Mouse (Mus musculus): Measurements from ENCODE around the gene Slc13a5. TPM values are rescaled to one million over a fixed set of nuclear protein-coding genes. Genes with fewer than 3 reads are reported as not detected.

The Slc13a5 gene
- polyA plus RNA-seq, 1 experiment from 2014 or later: 14.0 TPM

DNA sequence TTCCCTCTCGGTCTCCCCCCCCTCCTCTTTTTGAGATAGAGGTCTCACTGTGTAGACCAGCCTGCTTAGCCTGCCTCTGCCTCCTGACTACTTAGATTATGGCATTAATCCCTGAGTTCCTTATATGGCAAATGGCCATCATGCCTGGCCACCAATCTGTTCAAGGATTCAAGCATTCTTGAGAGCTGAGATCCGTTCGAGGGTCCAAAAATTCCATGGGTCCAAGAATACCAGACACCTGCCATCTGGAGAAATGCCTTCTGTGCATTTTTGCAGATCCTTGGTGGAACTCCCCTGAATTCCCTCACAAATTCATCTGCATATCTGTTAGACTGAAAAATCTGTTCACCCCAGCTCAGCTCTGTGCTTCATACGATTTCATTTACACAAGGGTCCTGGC lies 43.6 kb downstream of the Slc13a5 start:
- no peak for ATAC-seq (ENCODE audit: low read depth)
- Histone ChIP-seq H3K4me3 (ENCODE audit: low read depth, low read length) (no peak overlapping the region), H3K27ac (replicated peaks; ENCODE audit: low read depth, low read length) (no peak overlapping the region), H3K9me3 (ENCODE audit: control insufficient read depth, low read length) (no peaks in the 10 kb centered on the region), H3K4me2 (ENCODE audit: low read depth, low read length) (no peak overlapping the region), H3K36me3 (ENCODE audit: control insufficient read depth, insufficient read depth, low read length) (no peaks in the 10 kb centered on the region), H3K9ac (ENCODE audit: low read depth, low read length) (no peak overlapping the region), H3K4me1 (ENCODE audit: control insufficient read depth, insufficient read depth, low read length) (no peaks in the 10 kb centered on the region; the same call in 1 of the 2 replicates), H3K27me3 (replicated peaks; ENCODE audit: control insufficient read depth, insufficient read depth, low read length) (no peaks in the 10 kb centered on the region)
- 75% methylated on average over 4 of the region's 4 CpGs for WGBS
- no peak for DNase-seq (ENCODE audit: low spot score)

DNA sequence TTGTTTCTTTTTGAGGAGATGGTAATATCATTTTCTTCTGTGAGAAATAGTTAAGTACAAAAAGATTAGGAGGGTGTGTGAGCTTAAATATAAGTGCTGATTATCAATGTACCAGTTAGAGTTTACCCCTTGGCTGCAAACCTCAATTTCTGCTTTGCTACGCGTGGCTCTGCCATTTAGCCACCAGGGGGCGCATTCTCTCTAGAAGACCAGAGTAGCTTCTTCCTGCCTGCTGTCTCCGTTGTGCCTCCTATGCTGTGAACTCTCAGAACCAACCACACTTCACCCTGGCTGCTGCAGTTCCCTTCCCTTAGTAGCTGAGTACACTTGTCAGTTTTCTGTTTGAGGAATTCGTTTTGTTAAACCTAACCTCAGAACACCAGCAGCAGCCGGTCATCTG lies 45.7 kb downstream of the Slc13a5 start:
- no peak overlapping the region for H3K9ac ChIP-seq (ENCODE audit: low read depth, low read length)
- H3K4me1 ChIP-seq (ENCODE audit: control insufficient read depth, insufficient read depth, low read length): no peaks in the 10 kb centered on the region; the same call in 1 of the 2 replicates
- DNase-seq (ENCODE audit: low spot score): peak; percentile 84
- H3K4me2 ChIP-seq (ENCODE audit: low read depth, low read length): no peak overlapping the region
- no peaks in the 10 kb centered on the region for H3K36me3 ChIP-seq (ENCODE audit: control insufficient read depth, insufficient read depth, low read length)
- H3K27ac ChIP-seq (replicated peaks; ENCODE audit: low read depth, low read length): no peak overlapping the region
- peak; percentile 35; the same call in 1 of the 2 replicates for ATAC-seq (ENCODE audit: low read depth)
- WGBS: 18% methylated on average over 6 of the region's 6 CpGs
- H3K27me3 ChIP-seq (replicated peaks; ENCODE audit: control insufficient read depth, insufficient read depth, low read length): no peaks in the 10 kb centered on the region
- no peak overlapping the region for H3K4me3 ChIP-seq (ENCODE audit: low read depth, low read length)
- H3K9me3 ChIP-seq (ENCODE audit: control insufficient read depth, low read length): no peaks in the 10 kb centered on the region

DNA sequence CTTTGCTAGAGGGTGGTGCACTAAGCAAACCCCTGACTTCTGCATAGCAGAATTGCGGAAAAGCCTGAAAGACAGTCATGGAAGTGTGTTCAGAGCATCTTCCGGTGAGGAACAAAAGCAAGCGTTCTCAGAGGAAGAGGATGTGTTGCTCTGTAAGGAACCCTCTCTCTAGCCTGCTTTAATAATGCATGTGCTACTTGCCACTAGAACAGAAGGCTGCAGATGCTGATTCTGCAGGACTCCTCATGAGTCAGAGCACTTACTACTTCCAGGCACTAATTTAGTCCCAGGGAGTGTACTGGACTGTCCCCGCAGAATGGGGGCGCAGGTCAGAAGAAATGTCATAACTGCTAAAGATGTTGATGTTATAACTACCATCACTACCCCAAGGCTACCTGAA lies 49.9 kb downstream of the Slc13a5 start:
- Histone ChIP-seq H3K9me3 (ENCODE audit: control insufficient read depth, low read length) (no peaks in the 10 kb centered on the region), H3K9ac (ENCODE audit: low read depth, low read length) (no peak overlapping the region; the same call in 1 of the 2 replicates), H3K27ac (replicated peaks; ENCODE audit: low read depth, low read length) (no peak overlapping the region), H3K4me2 (ENCODE audit: low read depth, low read length) (no peak overlapping the region), H3K36me3 (ENCODE audit: control insufficient read depth, insufficient read depth, low read length) (peaks cover 10% of the 10 kb centered on the region; the same call in 1 of the 2 replicates), H3K4me1 (ENCODE audit: control insufficient read depth, insufficient read depth, low read length) (peaks cover 11% of the 10 kb centered on the region), H3K4me3 (ENCODE audit: low read depth, low read length) (no peak overlapping the region), H3K27me3 (replicated peaks; ENCODE audit: control insufficient read depth, insufficient read depth, low read length) (no peaks in the 10 kb centered on the region)
- ATAC-seq (ENCODE audit: low read depth): no peak
- no peak for DNase-seq (ENCODE audit: low spot score)
- 91% methylated on average over 5 of the region's 5 CpGs for WGBS

DNA sequence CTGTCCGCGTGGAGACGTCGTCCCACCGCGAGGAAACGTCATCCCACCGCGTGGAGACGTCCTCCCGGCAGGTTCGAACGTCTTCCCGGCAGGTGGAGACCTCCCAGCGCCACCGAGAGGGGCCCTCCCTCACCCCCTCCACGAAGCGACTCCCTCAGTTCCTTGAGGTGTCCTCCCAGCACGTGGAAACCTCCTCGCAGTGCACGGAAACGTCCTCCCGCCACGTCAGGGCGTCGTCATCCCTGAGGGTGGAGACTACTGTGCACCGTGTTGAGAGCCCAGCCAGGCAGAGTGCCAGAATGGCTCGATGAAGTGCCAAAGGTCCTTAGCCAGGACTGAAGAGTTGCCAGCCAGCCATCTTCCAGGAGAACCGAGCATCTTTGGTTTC lies 51.6 kb downstream of the Slc13a5 start, which contains the start of gene Med31:
Gene Med31, minus strand, starts transcription at position 183 of the 388 bp plus-strand sequence.
- Histone ChIP-seq H3K36me3 (ENCODE audit: control insufficient read depth, insufficient read depth, low read length) (peaks cover 27% of the 10 kb centered on the region), H3K27me3 (replicated peaks; ENCODE audit: control insufficient read depth, insufficient read depth, low read length) (no peaks in the 10 kb centered on the region), H3K4me3 (ENCODE audit: low read depth, low read length) (peak within 1 kb of the TSS; percentile 69), H3K9me3 (ENCODE audit: control insufficient read depth, low read length) (no peaks in the 10 kb centered on the region), H3K4me2 (ENCODE audit: low read depth, low read length) (peak within 1 kb of the TSS; percentile 97), H3K9ac (ENCODE audit: low read depth, low read length) (peak within 1 kb of the TSS; percentile 69), H3K4me1 (ENCODE audit: control insufficient read depth, insufficient read depth, low read length) (peaks cover 11% of the 10 kb centered on the region), H3K27ac (replicated peaks; ENCODE audit: low read depth, low read length) (peak within 1 kb of the TSS; percentile 78)
- ATAC-seq (ENCODE audit: low read depth) (peak; percentile 60), DNase-seq (ENCODE audit: low spot score) (peak; percentile 83)
- WGBS: 2% methylated on average over 27 of the region's 29 CpGs

DNA sequence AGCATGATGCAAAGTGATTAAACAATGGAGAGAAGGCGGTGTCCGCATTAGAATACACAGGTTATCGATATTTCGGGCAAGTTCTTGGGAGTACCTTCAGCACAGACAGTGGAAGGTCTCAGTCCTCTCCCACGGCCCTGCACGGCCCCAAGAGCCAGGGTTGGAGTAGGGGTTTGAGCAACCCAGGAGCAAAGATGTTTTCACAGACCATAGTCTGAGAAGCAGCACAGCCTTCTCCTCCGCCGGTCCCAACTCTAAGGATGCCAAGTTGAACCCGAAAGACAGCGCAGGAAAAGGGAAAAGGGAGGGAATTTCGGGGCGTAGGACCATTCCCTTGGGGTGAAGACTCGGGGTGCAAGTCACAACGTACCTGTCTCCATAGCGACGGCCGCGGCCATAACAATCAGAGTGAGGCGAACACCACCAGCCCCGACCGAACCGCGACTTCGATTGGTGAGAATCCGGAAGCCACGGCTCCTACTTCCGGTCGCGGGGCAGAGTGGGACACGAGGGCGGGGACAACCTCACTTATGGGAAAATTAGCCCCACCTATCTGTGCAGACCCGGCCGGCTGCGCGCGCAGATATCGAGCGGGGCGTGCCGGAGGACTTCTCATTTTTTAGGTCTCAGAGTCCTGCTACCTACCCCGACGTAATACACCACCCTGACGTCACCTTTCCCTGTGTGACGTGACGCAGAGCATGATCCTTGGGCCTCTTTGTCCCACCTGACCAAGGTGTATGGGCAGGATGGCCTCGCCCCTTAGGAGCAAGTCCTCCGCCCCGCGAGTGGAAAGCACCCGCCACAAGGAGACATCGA lies 52.2 kb downstream of the Slc13a5 start:
- ATAC-seq (ENCODE audit: low read depth) (peak; percentile 97), DNase-seq (ENCODE audit: low spot score) (peak; percentile 98)
- H3K4me2 ChIP-seq (ENCODE audit: low read depth, low read length): peak overlapping the region; percentile 97
- peak overlapping the region; percentile 69 for H3K4me3 ChIP-seq (ENCODE audit: low read depth, low read length)
- no peaks in the 10 kb centered on the region for H3K9me3 ChIP-seq (ENCODE audit: control insufficient read depth, low read length)
- H3K36me3 ChIP-seq (ENCODE audit: control insufficient read depth, insufficient read depth, low read length): peaks cover 33% of the 10 kb centered on the region
- WGBS: under 1% methylated on average over 51 of the region's 51 CpGs
- peak overlapping the region; percentile 78 for H3K27ac ChIP-seq (replicated peaks; ENCODE audit: low read depth, low read length)
- H3K27me3 ChIP-seq (replicated peaks; ENCODE audit: control insufficient read depth, insufficient read depth, low read length): no peaks in the 10 kb centered on the region
- peak overlapping the region; percentile 69 for H3K9ac ChIP-seq (ENCODE audit: low read depth, low read length)
- H3K4me1 ChIP-seq (ENCODE audit: control insufficient read depth, insufficient read depth, low read length): peaks cover 11% of the 10 kb centered on the region

DNA sequence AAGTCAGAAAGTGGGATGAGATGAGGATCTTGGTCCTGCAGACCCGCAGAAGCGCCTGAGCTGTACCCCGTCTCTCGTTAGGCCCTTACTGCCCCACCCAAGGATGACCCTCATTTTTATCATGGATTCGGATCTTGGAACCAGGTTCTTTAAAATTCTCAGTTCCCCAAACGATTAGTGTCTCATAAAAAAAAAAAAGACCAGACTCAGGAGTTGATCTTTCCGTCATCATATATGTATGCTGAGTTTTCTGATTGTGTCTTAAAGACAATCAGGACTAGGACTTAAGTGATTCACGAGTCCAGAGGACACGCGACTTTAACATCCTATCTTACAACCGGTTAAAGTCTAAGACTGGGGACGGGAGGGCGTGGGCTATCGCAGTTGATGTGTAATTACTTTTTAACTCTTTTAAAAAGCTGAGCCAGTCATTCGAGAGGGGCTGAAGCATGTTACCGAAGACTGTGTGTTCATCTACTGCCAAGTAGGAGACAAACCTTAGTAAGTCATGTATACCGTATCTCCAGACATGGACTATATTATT lies 59.1 kb downstream of the Slc13a5 start:
- Histone ChIP-seq H3K9me3 (ENCODE audit: control insufficient read depth, low read length) (no peaks in the 10 kb centered on the region), H3K9ac (ENCODE audit: low read depth, low read length) (peak overlapping the region; percentile 82), H3K4me3 (ENCODE audit: low read depth, low read length) (peak overlapping the region; percentile 81), H3K4me1 (ENCODE audit: control insufficient read depth, insufficient read depth, low read length) (peaks cover 10% of the 10 kb centered on the region), H3K4me2 (ENCODE audit: low read depth, low read length) (peak overlapping the region; percentile 86), H3K27ac (replicated peaks; ENCODE audit: low read depth, low read length) (peak overlapping the region; percentile 81), H3K36me3 (ENCODE audit: control insufficient read depth, insufficient read depth, low read length) (peaks cover 36% of the 10 kb centered on the region), H3K27me3 (replicated peaks; ENCODE audit: control insufficient read depth, insufficient read depth, low read length) (no peaks in the 10 kb centered on the region)
- WGBS: 13% methylated on average over 17 of the region's 17 CpGs
- ATAC-seq (ENCODE audit: low read depth) (no peak), DNase-seq (ENCODE audit: low spot score) (no peak)

DNA sequence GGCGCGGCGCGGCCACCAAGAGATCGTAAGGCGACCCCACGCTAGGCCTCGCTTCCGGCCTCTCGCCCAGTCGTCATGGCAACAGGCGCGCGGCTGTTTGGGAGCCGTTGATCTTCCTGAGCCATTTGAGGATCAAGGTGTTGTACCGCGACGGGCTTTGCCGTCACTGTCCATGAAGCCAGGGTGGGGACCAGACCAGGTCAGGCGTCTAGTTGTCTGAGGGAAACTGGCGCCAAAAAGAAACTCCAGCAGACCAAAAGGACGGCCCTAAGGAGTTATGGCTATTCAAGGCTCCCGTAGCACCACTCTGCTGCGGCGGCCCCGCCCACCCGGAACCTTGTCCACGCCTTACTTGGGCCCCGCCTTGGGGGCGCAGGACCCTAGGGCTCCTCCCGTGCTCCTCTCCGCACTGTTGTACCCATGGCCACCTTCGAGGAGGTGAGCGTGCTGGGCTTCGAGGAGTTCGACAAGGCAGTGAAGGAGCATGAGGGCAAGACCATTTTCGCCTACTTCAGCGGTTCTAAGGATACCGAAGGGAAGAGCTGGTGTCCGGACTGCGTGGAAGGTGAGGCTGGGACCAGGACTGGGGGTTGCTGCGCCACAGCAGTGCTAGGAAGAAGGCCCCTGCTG lies 59.7 kb downstream of the Slc13a5 start, which contains the start of the genes 4933427D14Rik and Txndc17:
Gene 4933427D14Rik, minus strand, starts transcription at position 256 of the 630 bp plus-strand sequence.
Gene Txndc17, plus strand, starts transcription at position 344 of the 630 bp plus-strand sequence.
- H3K36me3 ChIP-seq (ENCODE audit: control insufficient read depth, insufficient read depth, low read length): peaks cover 36% of the 10 kb centered on the region
- H3K27me3 ChIP-seq (replicated peaks; ENCODE audit: control insufficient read depth, insufficient read depth, low read length): no peaks in the 10 kb centered on the region
- peak; percentile 94 for DNase-seq (ENCODE audit: low spot score)
- H3K4me1 ChIP-seq (ENCODE audit: control insufficient read depth, insufficient read depth, low read length): peaks cover 10% of the 10 kb centered on the region
- WGBS: under 1% methylated on average over 42 of the region's 42 CpGs
- H3K9me3 ChIP-seq (ENCODE audit: control insufficient read depth, low read length): no peaks in the 10 kb centered on the region
- peak; percentile 96 for ATAC-seq (ENCODE audit: low read depth)
- H3K9ac ChIP-seq (ENCODE audit: low read depth, low read length): peak within 1 kb of the TSS; percentile 82
- peak within 1 kb of the TSS; percentile 86 for H3K4me2 ChIP-seq (ENCODE audit: low read depth, low read length)
- peak within 1 kb of the TSS; percentile 81 for H3K4me3 ChIP-seq (ENCODE audit: low read depth, low read length)
- H3K27ac ChIP-seq (replicated peaks; ENCODE audit: low read depth, low read length): peak within 1 kb of the TSS; percentile 81

DNA sequence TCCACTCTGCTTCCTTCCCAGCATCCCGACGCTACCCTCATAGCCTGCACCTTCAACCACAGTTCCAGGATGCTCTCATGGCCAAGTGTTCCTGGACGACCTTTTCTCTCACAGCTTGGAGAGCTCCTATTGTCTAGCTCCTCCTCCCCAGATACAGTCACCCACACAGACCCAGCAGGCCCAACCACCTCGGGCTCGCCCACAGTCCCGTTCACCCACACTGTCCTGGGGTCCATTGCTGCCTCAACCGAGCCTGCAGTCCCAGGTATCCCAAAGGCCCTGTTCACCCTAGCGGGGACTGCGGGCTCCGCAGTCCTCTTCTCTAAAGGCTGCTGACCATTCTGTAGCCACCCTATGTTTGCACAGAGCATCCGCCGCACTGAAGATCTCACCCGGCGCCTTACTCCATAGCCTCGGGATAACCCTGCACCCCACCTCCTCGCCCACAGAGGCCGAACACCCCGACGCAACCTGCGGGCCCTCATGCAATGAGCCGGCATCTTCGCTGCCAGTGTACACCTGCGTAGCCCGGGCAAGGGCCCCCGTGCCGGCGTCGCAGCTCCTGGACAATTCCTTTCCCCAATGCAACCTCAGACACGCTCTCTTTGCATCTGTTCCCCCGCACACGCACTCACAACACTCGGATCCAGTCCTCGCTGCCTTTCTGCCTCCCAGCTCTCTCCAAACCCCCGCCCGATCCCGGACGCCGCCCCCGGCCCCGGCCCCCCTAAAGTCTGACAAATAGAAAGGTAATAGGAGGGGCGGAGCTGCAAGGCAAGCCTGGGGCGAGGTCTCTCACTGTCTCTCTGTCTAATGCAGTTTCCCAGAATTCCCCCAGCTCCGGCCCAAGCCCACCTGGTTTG lies 60.5 kb downstream of the Slc13a5 start, which contains the start of gene Gm43951:
Gene Gm43951, minus strand, starts transcription at position 500 of the 863 bp plus-strand sequence.
- ATAC-seq (ENCODE audit: low read depth): peak; percentile 42
- Histone ChIP-seq H3K4me1 (ENCODE audit: control insufficient read depth, insufficient read depth, low read length) (peaks cover 10% of the 10 kb centered on the region), H3K4me3 (ENCODE audit: low read depth, low read length) (peak within 1 kb of the TSS; percentile 81), H3K9me3 (ENCODE audit: control insufficient read depth, low read length) (no peaks in the 10 kb centered on the region), H3K27me3 (replicated peaks; ENCODE audit: control insufficient read depth, insufficient read depth, low read length) (no peaks in the 10 kb centered on the region), H3K27ac (replicated peaks; ENCODE audit: low read depth, low read length) (peak within 1 kb of the TSS; percentile 81), H3K4me2 (ENCODE audit: low read depth, low read length) (peak within 1 kb of the TSS; percentile 86), H3K9ac (ENCODE audit: low read depth, low read length) (peak within 1 kb of the TSS; percentile 82), H3K36me3 (ENCODE audit: control insufficient read depth, insufficient read depth, low read length) (peaks cover 36% of the 10 kb centered on the region)
- WGBS: under 1% methylated on average over 43 of the region's 43 CpGs
- DNase-seq (ENCODE audit: low spot score): no peak

Data from embryonic facial prominence, embryonic 14.5 days (tissue).